In genomic region chr3:121291560-121292258, GRCm38 (mm10) we compare ENCODE assay signal across 8 mouse cellular contexts. TPM values are rescaled to one million over a fixed set of nuclear protein-coding genes. Genes with fewer than 3 reads are reported as not detected.
DNase-seq lines count a peak whose midpoint lies in the region; ATAC-seq lines count a peak whose summit lies in the region.

Gene Alg14, plus strand, starts transcription at chr3:121291773.

- peak within 1 kb of the TSS; percentile 60 for H3K4me3 ChIP-seq in hindbrain, embryonic 16.5 days (ENCODE audit: low read length)
- peak within 1 kb of the TSS; percentile 65 for H3K4me3 ChIP-seq in macrophage (ENCODE audit: inconsistent target)

- DNase-seq in WW6 (ENCODE audit: low read depth, low spot score): peak; percentile 93
- DNase-seq in cerebellum, postnatal 4 days (ENCODE audit: low spot score in 2 of 2): peak; percentile 78 to 91
- peak; percentile 98 for DNase-seq in gastrocnemius, adult 18-20 months (ENCODE audit: low spot score)
- peak; percentile 95 to 97 for DNase-seq in left cerebral cortex, adult 18-20 months (ENCODE audit: low spot score in 2 of 2)
- peak; percentile 99 for DNase-seq in right cerebral cortex, adult 18-20 months
- DNase-seq in urinary bladder, postnatal 10 days (ENCODE audit: low spot score): peak; percentile 78

- H3K9me3 ChIP-seq in hindbrain, embryonic 16.5 days (ENCODE audit: control insufficient read depth, low read length): no peaks in the 10 kb centered on the region

- under 1% methylated on average over 42 of the region's 42 CpGs for WGBS in hindbrain, embryonic 16.5 days
- under 1% methylated on average over 42 of the region's 42 CpGs for WGBS in macrophage (ENCODE audit: missing documents)

- peak within 1 kb of the TSS; percentile 94 for H3K27ac ChIP-seq in hindbrain, embryonic 16.5 days (ENCODE audit: low read depth, low read length)
- H3K27ac ChIP-seq in macrophage: peak within 1 kb of the TSS; percentile 90

- peak within 1 kb of the TSS; percentile 59 for H3K4me2 ChIP-seq in hindbrain, embryonic 16.5 days (ENCODE audit: low read length)

- no peaks in the 10 kb centered on the region for H3K79me2 ChIP-seq in macrophage (ENCODE audit: inconsistent target)

- peaks cover 7% of the 10 kb centered on the region for H3K4me1 ChIP-seq in hindbrain, embryonic 16.5 days (ENCODE audit: control insufficient read depth, insufficient read depth, low read depth, low read length)

- no peaks in the 10 kb centered on the region for H3K36me3 ChIP-seq in hindbrain, embryonic 16.5 days (ENCODE audit: control insufficient read depth, insufficient read depth, low read length)
- H3K36me3 ChIP-seq in macrophage (ENCODE audit: inconsistent target): no peaks in the 10 kb centered on the region

- ATAC-seq in hindbrain, embryonic 16.5 days: peak; percentile 97

- H3K9ac ChIP-seq in hindbrain, embryonic 16.5 days (ENCODE audit: low read depth, low read length): peak within 1 kb of the TSS; percentile 70

- no peaks in the 10 kb centered on the region for H3K27me3 ChIP-seq in hindbrain, embryonic 16.5 days (replicated peaks; ENCODE audit: control insufficient read depth, insufficient read depth, low read length)

RNA-seq across cellular contexts. Expression of gene Alg14, which starts in this region (rescaled TPM):
- 1 to 10 TPM; 6.7 to 6.9 TPM for total RNA-seq in gastrocnemius, adult 18-20 months (2021)
- polyA plus RNA-seq in hindbrain, embryonic 16.5 days (2015; fragmentation: Nextera tagmentation; extraction: Ambion mirVana): 41.3 and 44.8 TPM in 2 replicates
- 10 to 100 TPM; 12.1 to 14.4 TPM for total RNA-seq in left cerebral cortex, adult 18-20 months (2021)
- 10 to 100 TPM in 7 of 26 experiments, 1 to 10 TPM in 19; 2.2 to 13.3 (median 9.2) TPM for total RNA-seq in macrophage (2018; cell fraction: chromatin; rRNA removed)
- total RNA-seq in macrophage (2018; cell fraction: cytosol; rRNA removed): 10 to 100 TPM in 15 of 26 experiments, 1 to 10 TPM in 11; 8.3 to 13.0 (median 10.7) TPM
- total RNA-seq in macrophage (2018; cell fraction: nucleus; rRNA removed): 10 to 100 TPM in 8 of 26 experiments, 1 to 10 TPM in 18; 5.1 to 13.0 (median 8.7) TPM
- 9.8 to 14.2 TPM (median 12.1 TPM) in 3 replicates for polyA plus RNA-seq in macrophage (2018)

Comparison
In these comparisons a context has a peak if more than half of its experiments do, and no peak if none do; other contexts are left out.
1. Peak in every context shown above with its lines: DNase-seq, ATAC-seq, H3K4me3 ChIP-seq and H3K27ac ChIP-seq.